25 mouse cellular contexts compared by ENCODE assay signal in genomic region chr6:48613464-48613863, GRCm38 (mm10). TPM values are rescaled to one million over a fixed set of nuclear protein-coding genes. Genes with fewer than 3 reads are reported as not detected.
"Had no signal": no experiment of that assay in that cellular context is flagged by ENCODE, and none has a peak within 500 bp of the region (broad histone marks: within the 10 kb centered on the region; RNA-seq: fewer than 3 reads in every experiment).

No protein-coding gene starts in this region.

- H3K9ac ChIP-seq: neural tube, embryonic 12.5 days; neural tube, embryonic 13.5 days; neural tube, embryonic 15.5 days; stomach, embryonic 15.5 days had no signal

- H3K4me2 ChIP-seq: neural tube, embryonic 12.5 days; neural tube, embryonic 13.5 days; neural tube, embryonic 15.5 days; stomach, embryonic 15.5 days had no signal

- H3K9me3 ChIP-seq: neural tube, embryonic 12.5 days; neural tube, embryonic 13.5 days; neural tube, embryonic 15.5 days; stomach, embryonic 15.5 days had no signal

- H3K4me3 ChIP-seq: neural tube, embryonic 12.5 days; neural tube, embryonic 13.5 days; neural tube, embryonic 15.5 days; stomach, embryonic 15.5 days had no signal

- DNase-seq: retina, postnatal 1 day; right cerebral cortex, postnatal 14 days; right cerebral cortex, postnatal 25 days; right cerebral cortex, postnatal 4 days; spleen, adult 18-20 months; thymus, adult 18-20 months; thymus, adult 2 months; thymus, postnatal 14 days; thymus, postnatal 25 days; thymus, postnatal 36 days; thymus, postnatal 4 days had no signal

- H3K27ac ChIP-seq: neural tube, embryonic 12.5 days; neural tube, embryonic 13.5 days; neural tube, embryonic 15.5 days; stomach, embryonic 15.5 days; stomach, postnatal 0 days had no signal

- H3K4me1 ChIP-seq: neural tube, embryonic 15.5 days; stomach, embryonic 15.5 days had no signal

- H3K27me3 ChIP-seq: neural tube, embryonic 12.5 days; neural tube, embryonic 13.5 days; neural tube, embryonic 15.5 days; stomach, embryonic 15.5 days had no signal

RNA-seq across cellular contexts. Expression of gene Gm44965, which starts 19.7 kb away (rescaled TPM):
- total RNA-seq: neutrophil, adult 5-6 weeks had no signal
- polyA plus RNA-seq: neural tube, embryonic 11.5 days; neural tube, embryonic 12.5 days; neural tube, embryonic 13.5 days; neural tube, embryonic 14.5 days; neural tube, embryonic 15.5 days; small intestine, adult 2 months; spleen, adult 2 months; stomach, embryonic 14.5 days; stomach, embryonic 15.5 days; stomach, postnatal 0 days; thymus, adult 2 months; thymus, postnatal 0 days; urinary bladder, adult 2 months had no signal

RNA-seq across cellular contexts. Expression of gene Gm45021, which starts 24.1 kb away (rescaled TPM):
- total RNA-seq: neutrophil, adult 5-6 weeks had no signal
- polyA plus RNA-seq: neural tube, embryonic 11.5 days; neural tube, embryonic 12.5 days; neural tube, embryonic 13.5 days; neural tube, embryonic 14.5 days; neural tube, embryonic 15.5 days; small intestine, adult 2 months; spleen, adult 2 months; stomach, embryonic 14.5 days; stomach, embryonic 15.5 days; stomach, embryonic 16.5 days; stomach, postnatal 0 days; thymus, adult 2 months had no signal
